Mouse (Mus musculus) heart, postnatal 10 days (tissue): ENCODE results near the gene Stat5b. TPM values are rescaled to one million over a fixed set of nuclear protein-coding genes. Genes with fewer than 3 reads are reported as not detected.
A peak's percentile ranks its signal among the peaks of the same experiment; 100 is the strongest.

Source experiments
- DNase-seq, 2 experiments: peaks; one replicate each; pipeline ENCODE4 v3.0.0; 2021
- intact Hi-C: fragments of 180-260 bp; cut with DNase I; formaldehyde crosslinking; loops from one replicate; pipeline ENCODE4 v1.15.1; 2025
- total RNA-seq, 2 experiments: library from RNA; stranded (reverse); gene quantifications; 2 replicates each; pipeline ENCODE4 v1.2.3; 2021

The Stat5b gene
- total RNA-seq, 2 experiments from 2014 or later = 52.1 to 58.6 TPM

- DNase-seq = no peak
- intact Hi-C loops = no loop called here
Measured at GRCm38 (mm10) chr11:100780247-100780646, 70.3 kb downstream of the Stat5b start.

GRCm38 (mm10) chr11:100778069-100778468 is 72.5 kb downstream of the Stat5b start:
- intact Hi-C loops = no loop called here
- no peak for DNase-seq

GRCm38 (mm10) chr11:100775921-100776320 is 74.6 kb downstream of the Stat5b start:
- intact Hi-C loops = no loop called here

GRCm38 (mm10) chr11:100774261-100774660 is 76.3 kb downstream of the Stat5b start:
- no peak for DNase-seq
- intact Hi-C loops = no loop called here

More at GRCm38 (mm10) chr11:100775921-100776320, 74.6 kb downstream of the Stat5b start:
- no peak for DNase-seq

DNA sequence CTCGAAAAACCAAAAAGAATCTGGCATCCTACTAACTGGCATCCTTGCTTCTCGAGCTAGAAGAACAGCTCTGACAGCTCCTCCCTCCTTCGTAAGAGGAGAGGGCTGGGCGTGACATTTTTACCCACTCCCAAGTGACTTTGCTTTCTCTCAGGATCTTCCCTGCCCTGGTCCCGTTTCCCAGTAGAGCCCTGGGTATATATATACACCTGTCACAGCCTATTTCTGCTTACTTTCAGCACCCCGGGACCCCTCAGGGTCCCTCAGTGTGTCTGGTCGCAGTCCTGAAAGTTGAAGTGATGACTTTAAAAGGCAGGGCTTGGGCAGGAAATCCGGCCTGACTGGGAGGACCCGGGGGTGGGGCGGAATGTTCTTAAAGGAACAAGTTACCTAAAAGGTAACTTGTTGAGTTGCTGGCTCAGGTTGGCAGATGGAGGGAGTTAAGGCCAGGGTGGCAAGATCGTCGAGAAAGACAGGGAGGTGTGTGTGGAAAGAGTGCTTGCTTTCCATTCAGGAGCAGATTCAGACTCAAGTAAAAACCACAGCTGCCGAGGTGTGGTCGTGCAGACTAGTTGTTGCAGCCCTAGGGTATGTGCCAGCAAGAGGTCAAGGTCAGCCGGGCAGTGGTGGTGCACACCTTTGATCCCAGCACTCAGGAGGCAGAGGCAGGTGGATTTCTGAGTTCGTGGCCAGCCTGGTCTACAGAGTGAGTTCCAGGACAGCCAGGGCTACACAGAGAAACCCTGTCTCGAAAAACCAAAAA is 79.7 kb downstream of the Stat5b start, which contains the start of gene Ghdc:
Gene Ghdc (minus strand): TSS at position 312 of the 763 bp plus-strand sequence.
- DNase-seq = peak; percentile 88 to 91
- intact Hi-C loops = no loop called here

DNA sequence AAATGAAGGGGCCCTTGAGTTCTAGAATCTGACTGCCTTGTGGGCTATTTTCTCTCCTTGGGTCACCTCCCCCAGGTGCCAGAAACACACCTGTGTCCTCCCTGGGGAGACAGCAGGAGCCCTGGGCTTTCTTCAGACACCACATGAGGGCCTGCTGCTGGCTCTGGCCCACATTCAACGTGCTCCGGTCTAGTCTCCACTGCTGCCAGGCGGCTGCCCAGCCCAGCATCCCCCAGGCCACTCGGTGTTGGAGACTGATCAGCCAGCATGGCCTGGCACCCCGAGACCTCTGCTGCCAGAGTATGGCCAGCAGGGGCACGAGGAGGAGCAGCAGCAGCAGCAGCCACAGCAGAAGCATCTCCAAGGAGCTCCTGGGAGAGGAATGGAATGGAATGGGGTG is 80.5 kb downstream of the Stat5b start:
- intact Hi-C loops = no loop called here
- DNase-seq = no peak

- intact Hi-C loops = no loop called here
- DNase-seq = no peak
Measured at GRCm38 (mm10) chr11:100767871-100768270, 82.7 kb downstream of the Stat5b start.

- DNase-seq = no peak
- intact Hi-C loops = no loop called here
Measured at GRCm38 (mm10) chr11:100766726-100767125, 83.8 kb downstream of the Stat5b start.

- no peak for DNase-seq
- intact Hi-C loops = loop anchor here (5.0 kb wide), 1 partner anchor 191 kb away; the partner anchor contains the start of gene Cnp
Measured at GRCm38 (mm10) chr11:100762831-100763230, 87.7 kb downstream of the Stat5b start, which contains the start of gene Hcrt. TSS of gene Hcrt (minus strand) at chr11:100762931.

GRCm38 (mm10) chr11:100761547-100762045 is 88.9 kb downstream of the Stat5b start:
- intact Hi-C loops = loop anchor here (1.0 to 5.0 kb wide), 2 partner anchors 47 to 189 kb away; partner anchors contain the start of gene Cnp
- DNase-seq = peak; percentile 93 to 97

DNA sequence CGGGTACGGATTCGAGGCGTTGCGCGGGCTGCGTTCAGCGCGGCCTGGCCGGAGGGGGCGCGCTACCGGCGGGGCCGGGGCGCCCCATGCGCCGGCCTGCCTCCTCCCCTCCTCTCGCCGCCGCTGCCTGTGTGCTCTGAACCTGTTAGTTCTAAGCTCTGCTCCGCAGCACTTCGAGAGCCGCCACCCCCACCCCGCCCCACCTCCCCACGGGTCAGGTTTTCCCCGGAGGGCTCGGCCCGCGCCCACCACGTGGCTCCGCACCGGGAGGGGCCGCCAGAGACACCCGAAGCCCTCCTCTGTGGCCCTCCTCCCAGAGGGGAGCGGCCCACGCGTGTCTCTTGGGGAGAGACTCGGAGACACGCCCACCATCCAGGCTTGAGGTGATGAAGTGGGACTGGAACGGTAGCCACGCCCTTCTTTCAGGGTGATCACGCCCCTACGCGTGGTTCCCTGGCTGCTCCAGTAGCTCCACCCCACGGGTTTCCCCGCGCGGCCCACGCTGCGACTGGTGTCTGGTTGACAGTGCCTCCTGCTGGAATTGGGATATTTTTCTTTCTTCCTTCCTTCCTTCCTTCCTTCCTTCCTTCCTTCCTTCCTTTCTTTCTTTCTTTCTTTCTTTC is 90.8 kb downstream of the Stat5b start, which contains the start of gene Kcnh4:
Gene Kcnh4 (minus strand): TSS at position 332 of the 623 bp plus-strand sequence.
- peak in 1 of 2 experiments; percentile 22 for DNase-seq
- intact Hi-C loops = loop anchor here (5.0 kb wide), 1 partner anchor 187 kb away; the partner anchor contains the start of gene Cnp

GRCm38 (mm10) chr11:100758707-100759610 is 91.6 kb downstream of the Stat5b start:
- DNase-seq = peak; percentile 57 to 72
- intact Hi-C loops = no loop called here

GRCm38 (mm10) chr11:100757566-100757965 is 93.0 kb downstream of the Stat5b start:
- no peak for DNase-seq
- intact Hi-C loops = no loop called here

DNA sequence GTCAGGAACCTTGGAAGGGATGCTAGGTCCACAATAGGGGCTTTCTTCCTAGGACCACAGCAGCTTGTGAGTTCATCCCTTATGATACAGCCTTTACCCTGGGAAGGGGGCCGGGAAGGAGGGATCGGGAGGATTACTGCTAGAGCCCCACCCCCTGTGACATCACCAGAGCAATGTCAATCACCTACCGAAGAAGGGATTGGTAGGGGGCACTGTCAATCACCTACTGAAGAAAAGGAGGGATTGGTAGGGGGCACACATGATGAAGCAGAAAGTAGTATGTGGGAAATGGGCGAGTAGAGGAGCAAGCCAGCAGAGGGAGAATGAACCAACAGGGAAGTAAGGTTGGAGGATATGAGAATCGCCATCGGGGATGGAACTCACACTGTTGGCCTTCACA is 94.0 kb downstream of the Stat5b start:
- no peak for DNase-seq
- intact Hi-C loops = no loop called here

DNA sequence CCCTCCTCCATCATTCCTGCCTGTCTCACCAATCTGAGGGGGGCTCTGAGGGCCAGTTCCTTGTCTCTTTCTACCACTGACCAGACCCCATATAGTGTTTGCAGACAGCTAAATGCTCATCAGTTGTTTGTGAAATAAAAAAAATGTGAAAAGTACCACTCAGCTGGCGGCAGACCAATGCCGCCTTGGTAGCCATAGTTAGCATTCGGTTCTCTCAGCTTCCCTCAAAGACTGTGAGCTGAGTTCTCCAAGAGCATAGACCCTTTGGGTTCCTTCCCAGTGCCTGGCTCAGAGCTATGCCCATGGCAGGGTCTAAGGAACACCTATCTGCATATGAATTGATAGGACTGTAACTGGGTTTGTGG is 95.8 kb downstream of the Stat5b start:
- intact Hi-C loops = no loop called here
- no peak for DNase-seq

- intact Hi-C loops = no loop called here
- DNase-seq = no peak
Measured at GRCm38 (mm10) chr11:100754021-100754692, 96.4 kb downstream of the Stat5b start.

DNA sequence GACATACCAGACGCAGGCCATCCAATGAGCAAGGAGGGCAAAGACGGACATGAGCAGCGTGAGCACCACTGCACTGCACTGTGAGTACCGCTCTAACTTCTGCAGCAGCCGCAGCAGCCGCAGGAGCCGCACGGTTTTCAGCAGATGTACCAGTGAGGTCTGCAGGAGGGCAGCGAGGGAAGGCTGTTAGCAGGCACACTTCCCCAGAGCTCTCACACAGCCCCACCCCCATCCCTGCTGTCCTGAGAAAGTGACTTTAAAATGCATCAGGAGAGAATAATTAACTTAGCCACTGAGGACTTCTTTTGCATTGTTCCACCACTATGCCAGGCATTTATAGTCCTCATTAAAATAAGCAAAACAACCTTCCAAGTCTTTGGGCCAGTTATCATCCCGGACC is 98.2 kb downstream of the Stat5b start:
- no peak for DNase-seq
- intact Hi-C loops = no loop called here

DNA sequence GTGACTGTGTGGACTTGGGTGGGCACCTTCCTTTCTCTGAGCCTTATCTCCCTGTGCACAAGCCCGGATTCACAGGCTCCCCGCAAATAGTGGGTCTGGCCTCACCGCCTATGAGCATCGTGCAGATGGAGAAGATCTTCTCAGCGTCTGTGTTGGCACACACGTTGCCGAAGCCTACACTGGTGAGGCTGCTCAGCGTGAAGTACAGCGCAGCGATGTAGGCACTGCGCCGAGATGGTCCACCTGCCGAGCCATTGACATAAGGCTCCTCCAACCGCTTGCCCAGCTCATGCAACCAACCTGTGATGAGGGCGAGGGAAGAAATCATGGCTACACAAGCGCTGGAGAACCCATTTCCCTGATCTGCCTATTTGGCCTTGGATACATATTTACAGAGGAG is 100.4 kb downstream of the Stat5b start:
- DNase-seq = no peak
- intact Hi-C loops = no loop called here

DNA sequence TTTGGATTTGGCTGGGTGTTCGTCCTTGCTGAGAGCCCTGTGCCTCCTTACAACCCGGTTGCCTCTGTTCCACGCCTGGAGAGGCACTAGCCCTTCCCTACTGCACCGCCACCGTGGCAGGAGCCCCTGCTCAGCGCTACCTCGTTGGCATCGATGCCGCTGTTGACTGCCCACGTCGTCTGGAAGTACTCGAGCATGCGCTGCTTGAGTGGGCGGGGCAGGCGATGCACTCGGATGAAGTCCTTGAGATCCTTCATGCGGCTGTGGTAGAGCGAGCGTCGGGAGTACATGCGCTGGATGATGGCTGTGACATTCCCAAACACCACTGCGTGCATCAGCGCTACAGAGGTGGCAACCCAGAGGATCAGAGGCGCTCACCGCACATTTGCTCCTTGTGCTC is 101.1 kb downstream of the Stat5b start:
- intact Hi-C loops = no loop called here
- DNase-seq = no peak

DNA sequence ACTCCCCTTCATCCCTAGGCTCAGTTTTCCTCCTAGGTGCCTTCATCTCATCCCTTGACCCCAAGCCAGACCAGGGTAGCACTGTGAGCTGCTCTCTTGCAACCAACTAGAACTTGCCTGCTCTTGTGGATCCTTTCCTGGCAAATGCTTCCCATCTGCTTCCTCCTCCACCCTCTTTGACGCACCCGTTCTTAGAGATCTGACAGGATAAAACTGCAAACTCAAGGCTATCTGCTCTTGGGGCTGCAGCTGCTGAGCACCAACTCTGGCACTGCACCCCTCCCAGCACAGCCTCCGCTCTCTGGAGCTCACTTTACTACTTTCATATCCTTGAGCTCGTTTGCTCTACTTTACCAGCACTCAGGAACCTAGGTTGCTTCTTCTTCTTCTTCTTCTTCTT is 101.9 kb downstream of the Stat5b start:
- intact Hi-C loops = no loop called here
- no peak for DNase-seq
